18 mouse cellular contexts compared by ENCODE assay signal in the genomic region with DNA sequence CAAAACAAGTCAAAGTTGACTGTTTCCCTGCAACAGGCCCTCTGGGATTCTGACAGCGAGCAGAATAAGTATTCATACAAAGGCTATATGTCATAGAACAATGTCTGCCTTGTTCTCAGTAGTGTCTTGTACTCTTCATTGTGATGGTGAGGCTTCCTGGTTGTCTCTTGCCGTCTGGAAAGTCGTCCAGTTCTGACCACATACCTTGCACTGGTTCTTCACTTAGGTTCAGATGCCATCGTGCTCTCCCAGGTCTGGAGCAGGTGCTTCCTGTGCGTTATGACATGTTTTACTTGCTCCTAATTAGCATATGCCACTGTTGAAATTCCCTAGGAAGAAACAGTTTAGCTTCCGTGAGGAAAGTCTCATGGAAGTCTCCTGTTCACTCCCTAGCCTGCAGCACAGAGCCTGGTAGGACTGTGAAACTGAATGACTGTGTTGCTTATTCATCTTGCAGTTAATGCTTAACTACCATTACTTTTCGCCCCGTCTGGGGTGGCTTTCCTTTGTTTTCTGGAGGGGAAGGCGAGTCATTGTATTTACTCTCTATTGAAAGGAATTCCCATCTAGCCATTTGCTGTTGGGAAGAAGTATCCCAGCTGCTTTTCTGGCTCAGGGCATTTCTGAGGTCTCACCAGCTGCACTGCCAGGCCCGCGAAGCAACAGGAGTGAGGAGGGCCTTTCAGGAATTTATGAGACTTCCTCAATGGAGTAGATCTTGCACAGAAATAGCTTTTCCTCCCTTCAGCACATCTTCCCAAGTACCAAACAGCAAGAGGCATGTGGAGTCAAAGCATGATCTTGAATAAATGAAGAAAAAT. TPM values are rescaled to one million over a fixed set of nuclear protein-coding genes. Genes with fewer than 3 reads are reported as not detected.
DNase-seq lines count a peak whose midpoint lies in the region; ATAC-seq and TF ChIP-seq lines count a peak whose summit lies in the region.
"Had no signal": no experiment of that assay in that cellular context is flagged by ENCODE, and none has a peak within 500 bp of the region (broad histone marks: within the 10 kb centered on the region; RNA-seq: fewer than 3 reads in every experiment).

No protein-coding gene starts in this region.

- no peak for ATAC-seq in hindbrain, embryonic 12.5 days (ENCODE audit: low FRiP score)
- no peak for ATAC-seq in hindbrain, postnatal 0 days
- ATAC-seq in neural tube, embryonic 11.5 days (ENCODE audit: insufficient read depth, low FRiP score, low TSS enrichment), result peak; percentile 63; the same call in 1 of the 2 replicates
- ATAC-seq: midbrain, embryonic 15.5 days had no signal

- no peaks in the 10 kb centered on the region for H3K4me1 ChIP-seq in hindbrain, embryonic 12.5 days
- no peaks in the 10 kb centered on the region for H3K4me1 ChIP-seq in hindbrain, postnatal 0 days (ENCODE audit: insufficient read depth, low read length)
- 0 out of 2 replicates have a peak, but pooled peaks cover 8% of the 10 kb centered on the region for H3K4me1 ChIP-seq in neural tube, embryonic 11.5 days (ENCODE audit: control insufficient read depth, insufficient read depth, low read length)
- H3K4me1 ChIP-seq: hindbrain, embryonic 15.5 days; limb, embryonic 13.5 days; liver, embryonic 15.5 days; midbrain, embryonic 15.5 days had no signal

- no peak overlapping the region for H3K9ac ChIP-seq in hindbrain, embryonic 12.5 days
- H3K9ac ChIP-seq in hindbrain, postnatal 0 days (replicated peaks; ENCODE audit: low read length), result no peak overlapping the region
- no peak overlapping the region for H3K9ac ChIP-seq in neural tube, embryonic 11.5 days (ENCODE audit: low read length)
- H3K9ac ChIP-seq: hindbrain, embryonic 15.5 days; limb, embryonic 13.5 days; liver, embryonic 15.5 days; midbrain, embryonic 15.5 days had no signal

- no peak overlapping the region for H3K4me3 ChIP-seq in hindbrain, embryonic 12.5 days
- H3K4me3 ChIP-seq in hindbrain, postnatal 0 days (ENCODE audit: low read length), result no peak overlapping the region
- H3K4me3 ChIP-seq in neural tube, embryonic 11.5 days (ENCODE audit: low read depth, low read length), result no peak overlapping the region
- H3K4me3 ChIP-seq: hindbrain, embryonic 15.5 days; left cerebral cortex, adult 2 months; limb, embryonic 13.5 days; liver, embryonic 15.5 days; midbrain, embryonic 15.5 days had no signal

- peaks cover 56% of the 10 kb centered on the region for H3K36me3 ChIP-seq in hindbrain, embryonic 12.5 days
- H3K36me3 ChIP-seq in hindbrain, postnatal 0 days (ENCODE audit: insufficient read depth, low read length), result peaks cover 27% of the 10 kb centered on the region
- no peaks in the 10 kb centered on the region for H3K36me3 ChIP-seq in neural tube, embryonic 11.5 days (ENCODE audit: control insufficient read depth, insufficient read depth, low read length)

- 43% methylated on average over 11 of the region's 11 CpGs for WGBS in hindbrain, embryonic 12.5 days
- 40% methylated on average over 11 of the region's 11 CpGs for WGBS in hindbrain, postnatal 0 days
- WGBS in neural tube, embryonic 11.5 days, result 31% methylated on average over 11 of the region's 11 CpGs

- TF ChIP-seq CTCF in hindbrain, postnatal 0 days (IDR thresholded peaks at IDR 0.05; ENCODE audit: low read depth), result no peak

- no peak overlapping the region for H3K4me2 ChIP-seq in hindbrain, embryonic 12.5 days (replicated peaks)
- no peak overlapping the region for H3K4me2 ChIP-seq in hindbrain, postnatal 0 days (ENCODE audit: low read depth, low read length)
- H3K4me2 ChIP-seq in neural tube, embryonic 11.5 days (ENCODE audit: low read depth), result no peak overlapping the region
- H3K4me2 ChIP-seq: hindbrain, embryonic 15.5 days; limb, embryonic 13.5 days; liver, embryonic 15.5 days; midbrain, embryonic 15.5 days had no signal

- peak overlapping the region; percentile 30; the same call in 1 of the 2 replicates for H3K27ac ChIP-seq in hindbrain, embryonic 12.5 days
- no peak overlapping the region for H3K27ac ChIP-seq in hindbrain, postnatal 0 days
- H3K27ac ChIP-seq in neural tube, embryonic 11.5 days (ENCODE audit: low read depth, low read length), result no peak overlapping the region; the same call in 1 of the 2 replicates
- H3K27ac ChIP-seq: hindbrain, embryonic 15.5 days; left cerebral cortex, adult 2 months; limb, embryonic 13.5 days; liver, embryonic 15.5 days; midbrain, embryonic 15.5 days had no signal

- H3K9me3 ChIP-seq in hindbrain, embryonic 12.5 days (replicated peaks), result no peaks in the 10 kb centered on the region
- H3K9me3 ChIP-seq in hindbrain, postnatal 0 days (ENCODE audit: low read length), result no peaks in the 10 kb centered on the region
- H3K9me3 ChIP-seq in neural tube, embryonic 11.5 days (ENCODE audit: control insufficient read depth, low read length), result no peaks in the 10 kb centered on the region
- H3K9me3 ChIP-seq: hindbrain, embryonic 15.5 days; limb, embryonic 13.5 days; liver, embryonic 15.5 days; midbrain, embryonic 15.5 days had no signal

- H3K27me3 ChIP-seq in hindbrain, embryonic 12.5 days, result no peaks in the 10 kb centered on the region
- no peaks in the 10 kb centered on the region for H3K27me3 ChIP-seq in hindbrain, postnatal 0 days (ENCODE audit: insufficient read depth, low read length)
- no peaks in the 10 kb centered on the region for H3K27me3 ChIP-seq in neural tube, embryonic 11.5 days (ENCODE audit: control insufficient read depth, insufficient read depth, low read length)
- H3K27me3 ChIP-seq: hindbrain, embryonic 15.5 days; limb, embryonic 13.5 days; liver, embryonic 15.5 days; midbrain, embryonic 15.5 days had no signal

- no peak for DNase-seq in hindbrain, postnatal 0 days (ENCODE audit: low spot score)
- peak; percentile 21 for DNase-seq in neural tube, embryonic 11.5 days (ENCODE audit: low spot score)
- no peak for DNase-seq in neural tube, embryonic 10.5 days (ENCODE audit: extremely low spot score, low spot score)
- peak; percentile 6 for DNase-seq in kidney, postnatal 14 days
- DNase-seq in yolk sac, embryonic 10.5 days (ENCODE audit: low spot score), result peak; percentile 53
- no peak for DNase-seq in right cerebral cortex, postnatal 25 days
- no peak for DNase-seq in frontal cortex, postnatal 10 days (ENCODE audit: low spot score in 2 of 2)
- DNase-seq: cerebellum, postnatal 36 days; spleen, adult 18-20 months; thymus, postnatal 4 days had no signal

RNA-seq across cellular contexts. Expression of a gene that starts 13.0 kb away (rescaled TPM):
- 0.30 TPM in 1 of 2 replicates, not detected in the other for polyA plus RNA-seq in hindbrain, embryonic 12.5 days (2016; fragmentation: Nextera tagmentation; extraction: Ambion mirVana)
- not detected in 2 replicates for total RNA-seq in hindbrain, postnatal 0 days (2014; rRNA removed)
- 0.74 and 0.77 TPM in 2 replicates for polyA plus RNA-seq in hindbrain, postnatal 0 days (2015; fragmentation: Nextera tagmentation; extraction: Ambion mirVana)
- 0.42 TPM in 1 of 2 replicates, not detected in the other for polyA plus RNA-seq in neural tube, embryonic 11.5 days (2014; fragmentation: Nextera tagmentation; extraction: Ambion mirVana)
- total RNA-seq: granulocyte monocyte progenitor cell, adult 5-6 weeks had no signal
- polyA plus RNA-seq: embryonic facial prominence, embryonic 14.5 days; liver, embryonic 15.5 days had no signal

RNA-seq across cellular contexts. Expression of a gene that starts 16.8 kb away (rescaled TPM):
- polyA plus RNA-seq in hindbrain, embryonic 12.5 days (2016; fragmentation: Nextera tagmentation; extraction: Ambion mirVana), result 41.4 and 42.1 TPM in 2 replicates
- 20.0 and 28.1 TPM in 2 replicates for total RNA-seq in hindbrain, postnatal 0 days (2014; rRNA removed)
- polyA plus RNA-seq in hindbrain, postnatal 0 days (2015; fragmentation: Nextera tagmentation; extraction: Ambion mirVana), result 43.5 and 49.9 TPM in 2 replicates
- polyA plus RNA-seq in neural tube, embryonic 11.5 days (2014; fragmentation: Nextera tagmentation; extraction: Ambion mirVana), result 51.1 and 51.4 TPM in 2 replicates

RNA-seq across cellular contexts. Expression of a gene that starts 30.3 kb away (rescaled TPM):
- 29.5 and 33.6 TPM in 2 replicates for polyA plus RNA-seq in hindbrain, embryonic 12.5 days (2016; fragmentation: Nextera tagmentation; extraction: Ambion mirVana)
- 17.1 and 20.5 TPM in 2 replicates for total RNA-seq in hindbrain, postnatal 0 days (2014; rRNA removed)
- 17.0 and 17.9 TPM in 2 replicates for polyA plus RNA-seq in hindbrain, postnatal 0 days (2015; fragmentation: Nextera tagmentation; extraction: Ambion mirVana)
- polyA plus RNA-seq in neural tube, embryonic 11.5 days (2014; fragmentation: Nextera tagmentation; extraction: Ambion mirVana), result 42.3 and 44.7 TPM in 2 replicates

Comparison
In these comparisons a context has a peak if more than half of its experiments do, and no peak if none do; other contexts are left out.
1. DNase-seq: peak in neural tube, embryonic 11.5 days (single experiment), kidney, postnatal 14 days (single experiment) and yolk sac, embryonic 10.5 days (single experiment); none in hindbrain, postnatal 0 days (single experiment), neural tube, embryonic 10.5 days (single experiment), right cerebral cortex, postnatal 25 days (single experiment) and frontal cortex, postnatal 10 days (0 of 2).